Mouse (Mus musculus) heart, adult 2 months (tissue): ENCODE measurements at regions not wholly inside any gene's neighbourhood (a gene's known extent, or its start where the extent isn't known, plus 50 kb on each side); places are given as distances from the start of the nearest gene placed in this dataset.

Source experiments
- CTCF ChIP-seq: fragments of 200-600 bp; IDR thresholded peaks from 2 replicates; pipeline ENCODE4 v1.8.1; 2022; ENCODE audit warnings: antibody characterized with exemption, mild to moderate bottlenecking, moderate library complexity
- EP300 ChIP-seq: fragments of 200-500 bp; IDR thresholded peaks from 2 replicates; pipeline ENCODE4 v1.6.1; 2011; ENCODE audit warnings: low read depth, low read length, control low read depth; ENCODE audit not compliant: insufficient read depth
- POLR2A ChIP-seq: fragments of 200-500 bp; IDR thresholded peaks from 2 replicates; pipeline ENCODE4 v1.6.1; 2011; ENCODE audit warnings: mild to moderate bottlenecking, low read depth, low read length, control low read depth; ENCODE audit not compliant: insufficient read depth

GRCm38 (mm10) chr4:87359483-87359882 is 129.2 kb upstream of the Slc24a2 start:
- TF ChIP-seq EP300 = no peak
- TF ChIP-seq CTCF = peak; percentile 56
- no peak for TF ChIP-seq POLR2A
